Mouse (Mus musculus) adipocyte (in vitro differentiated cells): Measurements from ENCODE around the gene Erc2.
"Not testable (repeated sequence)": the region's sequence is repeated elsewhere in the genome, so short reads cannot be mapped to it uniquely, and the experiment has no call there.

Experiments
- DNase-seq: peaks from one replicate; pipeline ENCODE4 v3.0.0-alpha.2; 2016; ENCODE audit warnings: low spot score

Erc2 gene

DNA sequence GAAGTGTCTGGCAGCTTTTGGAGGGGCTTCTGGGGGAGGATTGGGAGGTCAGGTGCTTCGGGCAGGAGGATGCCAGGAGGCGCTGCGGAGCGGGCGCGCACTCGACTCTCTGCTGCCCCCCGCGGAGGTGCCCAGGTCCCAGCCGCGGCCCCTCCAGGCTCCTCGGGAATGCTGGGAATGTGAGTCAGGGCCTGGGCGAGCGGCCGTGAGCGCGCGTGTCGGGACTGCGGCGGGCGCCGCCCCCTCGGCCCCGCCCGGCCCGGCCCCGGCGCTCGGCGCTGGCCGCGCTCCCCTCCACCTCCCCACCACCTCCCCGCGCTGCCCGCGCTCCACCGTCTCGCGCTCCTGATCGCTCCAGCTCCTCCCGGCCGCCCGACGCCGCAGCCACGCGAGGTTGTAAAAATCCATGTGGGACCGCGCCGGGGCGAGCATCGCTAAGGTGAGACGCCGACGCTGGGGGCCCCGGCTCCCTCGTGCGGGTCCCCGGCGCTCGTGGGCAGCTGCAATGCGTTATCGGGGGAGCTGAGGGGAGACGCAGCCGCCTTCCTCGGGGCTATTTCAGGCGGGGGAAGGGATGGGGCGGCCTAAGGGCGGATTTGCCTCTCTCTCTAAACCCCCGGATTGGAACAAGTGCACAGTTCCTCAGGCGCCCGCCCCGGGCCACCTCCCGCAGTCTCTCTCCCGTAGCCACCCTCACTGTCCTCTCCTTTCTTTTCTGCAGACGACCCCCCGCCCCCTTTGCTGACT is at the start of gene Erc2:
TSS of gene Erc2 (plus strand) at position 253 of the 747 bp plus-strand sequence.
- peak; percentile 12 for DNase-seq

DNA sequence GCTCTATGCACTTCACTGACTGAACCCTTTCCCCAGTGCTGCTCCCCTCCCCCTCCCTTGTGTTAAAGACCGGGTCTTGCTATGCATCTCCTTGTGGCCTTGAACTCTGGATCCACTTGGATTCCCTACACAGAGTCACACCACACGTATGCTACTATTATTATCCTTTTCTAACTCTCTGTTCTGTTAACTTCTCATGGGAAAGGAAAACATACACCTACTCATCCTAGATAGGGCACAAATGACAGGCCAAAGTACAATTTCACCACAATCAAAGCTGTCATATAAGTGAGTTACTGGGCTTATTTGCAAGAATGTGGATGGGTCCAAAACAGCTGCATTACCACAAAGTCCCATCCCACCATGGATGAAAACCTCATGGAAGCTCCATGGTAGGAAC is 43.8 kb upstream of the Erc2 start:
- peak; percentile 34 for DNase-seq

DNA sequence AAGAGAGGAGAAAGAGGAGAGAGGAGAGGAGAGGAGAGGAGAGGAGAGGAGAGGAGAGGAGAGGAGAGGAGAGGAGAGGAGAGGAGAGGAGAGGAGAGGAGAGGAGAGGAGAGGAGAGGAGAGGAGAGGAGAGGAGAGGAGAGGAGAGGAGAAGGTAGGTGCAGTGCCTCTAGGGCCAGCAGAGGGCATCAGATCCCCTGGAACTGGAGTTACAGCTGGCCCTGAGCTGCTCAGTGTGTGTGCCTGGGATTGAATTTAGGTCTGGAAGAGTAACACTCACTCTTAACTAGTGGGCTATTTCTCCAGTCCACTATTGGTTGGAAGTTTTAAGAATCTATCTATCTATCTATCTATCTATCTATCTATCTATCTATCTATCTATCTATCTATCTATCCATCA is 32.6 kb upstream of the Erc2 start:
- DNase-seq, result not testable (repeated sequence)

DNA sequence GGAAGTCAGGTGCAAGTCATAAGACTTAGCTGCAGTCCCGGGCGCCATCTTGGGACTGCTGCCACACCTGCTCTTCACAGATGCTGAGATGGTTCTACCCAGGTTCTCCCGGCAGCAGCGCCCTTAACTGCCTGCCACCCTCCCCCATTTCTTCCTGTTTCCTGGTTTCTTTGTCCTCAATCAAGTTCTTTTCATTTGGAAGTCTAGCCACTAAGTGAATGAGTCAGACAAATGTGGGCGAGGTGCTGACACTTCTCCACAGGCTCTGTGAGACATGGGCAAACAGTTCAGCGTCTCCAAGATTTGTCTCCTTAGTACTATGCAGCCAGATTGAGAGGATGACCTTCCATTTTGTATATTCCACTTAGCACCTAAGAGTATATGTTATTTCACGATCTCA is 30.1 kb upstream of the Erc2 start:
- no peak for DNase-seq

DNA sequence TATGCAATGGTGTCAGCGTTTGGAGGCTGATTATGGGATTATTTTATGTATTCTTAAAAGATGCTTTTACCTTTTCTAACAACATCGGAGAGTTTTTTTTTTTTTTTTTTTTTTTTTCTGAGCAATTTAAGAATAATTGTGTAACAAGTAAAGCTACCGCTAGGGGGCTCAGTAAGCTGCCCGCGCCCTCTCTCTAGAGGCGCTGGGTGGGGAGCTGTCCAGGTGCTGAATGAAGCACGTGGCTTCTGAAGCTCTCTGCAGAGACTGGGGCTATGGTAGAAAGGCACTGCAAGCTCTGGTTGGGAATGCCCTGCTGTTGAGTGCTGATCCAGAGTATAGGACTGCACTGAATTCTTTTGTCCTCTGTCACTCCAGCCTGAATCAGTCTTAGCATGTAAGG is 26.0 kb upstream of the Erc2 start:
- peak; percentile 88 for DNase-seq

DNA sequence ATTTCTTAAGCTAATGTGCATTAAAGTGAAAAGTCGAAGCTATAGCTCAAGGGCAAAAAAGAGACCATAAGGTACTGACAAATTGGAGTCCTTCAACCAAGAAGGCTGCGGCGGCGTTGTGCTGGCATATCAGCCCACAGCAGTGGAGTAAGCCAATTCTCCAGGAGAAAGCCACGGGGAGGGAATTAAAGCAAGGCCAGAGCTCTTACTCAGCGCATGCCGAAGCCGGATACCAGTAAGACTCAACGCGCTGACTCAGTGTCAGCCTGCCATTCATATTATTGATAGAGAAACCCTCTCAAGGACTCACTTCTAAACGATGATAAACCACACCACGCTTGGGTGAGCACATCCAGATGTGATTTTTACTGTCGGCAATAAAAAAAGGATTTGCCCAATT is 20.1 kb upstream of the Erc2 start:
- DNase-seq, result no peak

DNA sequence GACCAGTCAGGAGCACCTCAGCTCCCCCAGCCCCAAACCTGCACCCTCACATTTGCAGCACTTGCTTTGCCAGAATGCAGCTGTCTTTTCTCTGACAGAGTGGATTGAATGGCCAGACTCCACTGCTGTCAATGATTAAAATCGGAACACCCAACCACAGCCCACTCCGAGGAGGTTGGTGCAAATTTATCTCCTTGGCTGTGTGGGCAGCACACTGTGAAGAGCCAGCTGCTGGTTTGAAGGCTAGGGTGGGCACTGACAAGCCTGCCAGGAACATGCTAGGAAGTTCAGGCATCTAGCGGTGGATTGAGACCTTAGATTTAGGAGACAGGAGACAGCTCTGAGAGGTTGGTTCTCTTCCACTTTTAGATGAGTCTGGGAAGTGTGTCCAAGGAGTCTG is 14.8 kb upstream of the Erc2 start:
- no peak for DNase-seq

DNA sequence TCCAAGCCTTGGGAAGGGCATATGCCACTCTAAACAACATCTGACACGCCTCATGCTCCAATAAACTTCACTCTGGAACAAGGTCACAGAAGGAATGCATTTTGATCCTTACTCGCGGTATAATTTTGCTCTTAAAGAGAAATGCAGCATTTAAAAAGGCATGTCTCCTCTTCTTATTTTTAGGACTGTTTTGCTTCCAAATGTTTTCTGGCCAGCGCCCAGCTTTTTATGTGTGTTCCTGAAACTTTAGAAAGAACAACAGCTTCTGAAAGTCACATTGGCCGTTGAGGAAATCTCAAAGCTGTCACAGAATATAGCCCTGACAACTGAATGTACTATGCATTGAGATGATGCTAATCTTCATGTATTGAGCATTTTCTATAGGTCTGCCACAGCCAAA is 8.5 kb upstream of the Erc2 start:
- DNase-seq, result peak; percentile 12

DNA sequence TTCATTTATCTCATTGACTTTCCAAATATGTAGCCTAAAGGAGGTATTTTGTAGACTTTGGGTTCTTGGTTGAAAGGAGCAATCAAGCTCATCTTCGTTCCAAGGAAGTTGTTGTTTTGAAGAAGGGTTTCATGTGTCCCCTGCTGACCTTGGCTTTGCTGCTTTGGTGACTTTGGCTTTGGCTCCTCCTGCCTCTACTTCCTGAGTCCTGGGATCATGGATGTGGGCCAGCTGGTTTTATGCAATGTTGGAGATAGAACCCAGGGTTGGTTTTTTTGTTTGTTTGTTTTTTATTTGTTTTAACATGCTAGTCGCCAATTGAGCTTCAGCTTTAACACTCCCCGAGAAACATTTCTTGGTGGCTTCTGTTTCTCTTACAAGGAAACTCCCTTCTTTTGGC is 4.9 kb upstream of the Erc2 start:
- no peak for DNase-seq

DNA sequence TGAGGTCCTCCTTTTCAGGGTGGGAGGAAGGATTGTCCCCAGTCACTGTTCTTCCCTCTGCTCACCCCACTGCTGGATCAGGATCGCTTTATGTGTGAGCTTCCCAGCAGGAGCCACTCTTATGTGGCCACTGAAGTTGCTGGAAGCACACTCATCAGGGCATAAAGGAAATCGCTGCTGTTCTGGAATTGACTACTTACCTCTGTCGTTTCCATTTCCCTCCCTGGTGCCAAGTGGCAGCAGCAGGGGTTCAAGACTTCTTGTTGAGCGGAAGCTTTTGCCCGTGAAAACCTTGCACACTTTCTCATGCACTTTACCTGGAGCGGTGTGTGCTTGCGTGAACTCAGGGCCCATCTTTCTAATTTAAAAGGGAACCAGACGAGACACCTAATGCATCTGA is 652 bp upstream of the Erc2 start:
- no peak for DNase-seq

DNA sequence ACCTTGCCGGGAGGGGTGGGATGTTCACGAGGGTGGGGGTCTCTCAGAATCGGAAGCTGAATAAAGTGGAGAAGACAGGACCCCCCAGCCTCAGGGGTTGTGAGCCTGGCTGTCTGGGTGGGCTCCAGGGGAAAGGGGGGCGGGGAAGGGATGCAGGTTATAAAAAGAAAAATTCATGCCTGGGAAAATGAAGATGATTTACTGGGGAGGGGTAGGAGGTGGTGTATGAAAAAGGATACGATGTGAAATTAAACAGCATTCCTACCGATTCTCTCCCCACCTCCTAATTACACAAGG is 643 bp downstream of the Erc2 start:
- DNase-seq, result no peak

DNA sequence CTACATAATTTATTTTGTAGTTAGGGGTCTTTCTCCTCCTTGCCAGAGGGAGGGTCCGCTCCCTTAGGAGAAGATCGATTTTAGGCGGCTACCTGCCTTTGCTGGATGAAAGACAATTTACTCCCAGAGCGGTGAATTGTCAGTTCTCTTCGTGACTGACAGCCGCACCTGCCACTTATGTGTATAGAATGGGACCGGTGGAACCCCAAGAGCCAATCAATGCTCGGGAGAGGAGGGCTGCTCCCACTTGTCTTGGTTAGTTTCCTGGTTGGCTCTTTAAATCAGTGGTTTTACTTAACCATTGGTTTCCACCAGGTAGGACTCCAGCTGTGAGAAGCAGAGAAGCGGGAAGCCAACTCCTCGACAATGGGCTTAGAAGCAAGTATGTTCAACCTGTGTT is 1.1 kb downstream of the Erc2 start:
- DNase-seq, result no peak

DNA sequence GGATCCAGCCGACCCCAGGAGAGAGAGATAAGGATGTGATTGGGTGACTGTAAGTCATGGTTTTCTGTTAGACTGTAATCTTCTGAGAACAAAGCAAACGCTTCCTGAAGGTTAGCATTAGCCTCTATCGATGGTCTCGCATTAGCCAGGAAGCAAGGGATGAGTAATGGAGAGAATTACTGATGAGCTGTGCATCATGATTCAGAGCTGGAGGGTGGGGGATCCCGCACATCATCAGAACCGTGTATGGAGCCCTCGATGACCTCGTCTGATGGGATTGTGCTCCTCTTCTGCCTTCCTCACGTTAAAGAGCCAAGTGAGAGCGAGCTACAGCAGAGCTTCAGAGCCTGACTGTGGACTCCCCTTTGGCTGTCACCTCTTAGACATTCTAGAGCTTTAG is 6.5 kb downstream of the Erc2 start:
- no peak for DNase-seq

DNA sequence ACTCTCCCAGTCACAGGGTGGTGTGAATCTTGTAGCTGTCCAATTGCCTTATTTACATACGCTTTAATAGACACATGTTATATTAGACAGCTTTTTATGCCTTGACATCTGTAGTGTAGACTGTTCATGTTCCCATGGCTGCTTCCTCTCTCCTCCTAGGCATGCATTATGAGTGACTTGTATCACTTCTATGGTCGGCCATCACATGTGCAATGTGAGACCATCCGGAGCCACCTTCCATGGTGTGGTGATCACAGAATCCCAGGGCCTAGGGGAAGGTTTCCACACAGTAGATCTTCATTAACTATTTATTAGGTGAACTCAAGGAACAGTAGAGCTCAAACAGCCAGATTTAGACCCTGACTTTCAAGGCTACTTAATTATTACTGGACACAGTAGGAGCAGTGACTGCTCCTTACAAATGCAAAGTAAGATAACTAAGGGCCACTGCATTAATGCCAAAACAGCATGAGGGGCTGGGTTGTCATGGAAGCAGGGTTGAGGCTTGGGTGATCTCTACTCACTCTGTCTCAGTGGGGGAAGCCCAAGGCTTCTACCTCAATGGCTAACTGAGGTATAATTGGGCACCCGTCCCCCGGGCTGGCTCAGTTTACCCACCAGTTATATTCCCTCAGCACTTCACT is 7.3 kb downstream of the Erc2 start:
- DNase-seq, result no peak

DNA sequence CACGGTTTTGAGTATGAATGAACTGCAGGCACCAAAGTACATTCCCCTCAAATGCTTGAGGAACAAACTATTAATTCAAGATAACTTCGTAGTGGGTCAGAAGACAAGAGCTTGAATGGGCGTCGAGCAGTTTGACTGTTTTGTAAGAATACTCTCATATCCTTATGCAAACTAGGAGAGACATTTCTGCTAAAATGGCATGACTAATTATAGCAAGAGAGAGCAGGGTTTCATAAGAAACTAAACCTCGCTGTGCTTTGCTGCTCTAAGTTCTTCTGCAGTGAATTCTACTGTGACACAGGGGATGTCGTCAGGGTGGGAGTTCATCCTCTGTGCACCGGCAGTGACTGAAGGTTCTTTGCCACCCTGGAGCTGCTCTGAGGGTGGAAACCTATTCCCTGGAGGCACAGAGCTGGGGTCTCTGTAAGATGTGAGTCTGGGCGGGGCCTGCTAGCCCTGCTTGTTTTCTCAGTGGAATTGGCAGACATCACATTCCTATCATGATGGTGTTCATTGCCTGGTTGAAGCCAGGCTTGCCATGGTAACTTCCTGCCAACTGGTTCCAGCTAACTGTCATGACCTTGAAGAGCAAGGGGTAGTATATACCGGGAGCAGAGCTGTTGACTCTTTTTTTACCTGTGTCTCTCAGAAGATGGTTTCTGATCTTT is 8.9 kb downstream of the Erc2 start:
- no peak for DNase-seq

DNA sequence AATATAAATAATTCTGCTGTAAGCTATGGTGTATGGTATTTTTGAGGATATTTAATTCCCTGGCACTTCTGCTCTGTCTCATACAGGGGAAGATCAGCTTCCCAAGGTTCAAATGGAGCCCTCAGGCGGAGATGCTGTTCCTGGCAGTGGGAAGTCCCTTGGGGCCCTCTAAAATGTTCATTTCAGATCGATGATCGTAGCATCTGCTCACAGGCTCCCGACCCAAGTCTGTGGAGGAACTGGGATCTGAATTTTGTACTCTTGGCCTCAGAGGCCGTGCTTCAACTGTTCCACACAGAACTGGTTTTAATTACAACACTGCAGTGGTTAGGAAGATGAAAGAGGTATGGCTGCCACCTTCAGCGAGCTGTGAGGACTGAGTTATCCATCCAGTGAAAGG is 12.5 kb downstream of the Erc2 start:
- DNase-seq, result no peak

DNA sequence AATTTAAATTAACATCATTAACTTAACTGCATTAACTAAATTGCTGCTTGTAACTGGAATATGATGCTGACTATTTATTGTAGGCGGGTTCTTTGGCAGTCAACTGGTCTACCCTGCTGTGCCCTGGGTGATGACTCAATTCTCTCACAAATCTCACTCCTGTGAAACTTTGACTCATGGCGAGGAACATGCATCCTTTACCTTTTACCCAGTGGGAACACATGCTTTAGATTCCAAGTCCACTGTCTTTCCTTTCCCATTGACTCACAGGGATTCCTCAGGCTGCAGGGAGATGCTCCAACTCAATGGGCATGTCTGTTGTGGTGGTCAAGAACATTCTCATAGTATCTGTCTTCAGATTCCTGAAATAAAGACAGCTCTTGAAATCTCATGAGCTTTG is 14.3 kb downstream of the Erc2 start:
- no peak for DNase-seq

DNA sequence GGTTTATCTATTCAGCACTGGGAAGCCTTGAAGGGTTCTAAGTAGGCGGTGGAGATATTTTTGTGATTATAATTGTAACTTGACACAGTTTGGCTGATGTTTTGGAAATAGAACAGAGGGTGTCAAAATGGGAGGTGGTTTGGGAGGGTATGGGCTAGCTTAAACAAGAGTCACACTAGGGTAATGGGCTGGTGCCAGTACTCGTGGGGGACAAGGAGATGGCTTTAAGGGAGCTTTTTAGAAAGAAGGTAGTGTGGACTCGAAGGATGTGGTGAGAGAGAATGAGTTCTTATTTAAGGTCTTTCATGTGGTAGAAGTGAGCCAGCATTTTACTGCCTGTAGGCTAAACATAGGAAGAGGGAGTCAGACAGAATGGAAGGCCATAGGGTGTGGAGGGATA is 19.2 kb downstream of the Erc2 start:
- DNase-seq, result no peak

DNA sequence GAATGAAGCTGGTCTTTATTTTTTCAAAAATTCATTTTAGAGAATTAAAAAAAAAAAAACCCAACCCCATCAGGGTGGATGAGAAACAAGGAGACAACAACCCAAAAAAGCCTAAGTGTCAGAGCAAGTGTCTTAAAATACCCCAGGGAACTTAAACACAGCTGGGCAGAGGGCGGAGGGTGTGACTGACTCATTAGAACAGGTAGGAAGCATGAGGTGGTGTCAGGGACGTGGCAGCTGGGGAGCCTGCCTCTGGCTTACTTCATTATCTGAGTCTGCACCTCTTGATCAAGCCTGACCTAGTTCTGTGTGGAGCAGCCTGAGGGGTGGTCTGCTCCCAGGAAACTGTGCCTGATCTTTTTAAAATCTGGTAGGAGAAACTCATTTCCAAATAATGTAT is 20.8 kb downstream of the Erc2 start:
- no peak for DNase-seq

DNA sequence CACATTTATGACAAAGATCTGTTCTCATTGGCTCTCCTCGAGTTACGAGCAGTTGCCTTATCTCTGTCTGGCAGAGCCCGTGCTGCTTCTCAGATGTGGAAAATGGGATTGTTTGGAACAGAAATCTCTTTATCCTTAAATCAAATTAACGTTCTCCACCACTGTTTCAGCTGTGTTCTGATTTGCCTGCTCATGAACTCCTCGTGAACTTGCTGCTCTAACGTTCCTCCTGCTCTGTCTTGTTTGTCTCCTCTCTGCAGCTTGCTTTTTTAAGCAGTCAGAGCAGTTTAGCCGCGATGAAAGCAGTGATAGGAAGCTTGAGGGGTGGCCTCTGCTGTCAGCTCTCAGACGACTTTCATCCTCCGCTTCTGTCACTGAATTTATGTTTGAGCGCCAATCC is 32.4 kb downstream of the Erc2 start:
- no peak for DNase-seq

DNA sequence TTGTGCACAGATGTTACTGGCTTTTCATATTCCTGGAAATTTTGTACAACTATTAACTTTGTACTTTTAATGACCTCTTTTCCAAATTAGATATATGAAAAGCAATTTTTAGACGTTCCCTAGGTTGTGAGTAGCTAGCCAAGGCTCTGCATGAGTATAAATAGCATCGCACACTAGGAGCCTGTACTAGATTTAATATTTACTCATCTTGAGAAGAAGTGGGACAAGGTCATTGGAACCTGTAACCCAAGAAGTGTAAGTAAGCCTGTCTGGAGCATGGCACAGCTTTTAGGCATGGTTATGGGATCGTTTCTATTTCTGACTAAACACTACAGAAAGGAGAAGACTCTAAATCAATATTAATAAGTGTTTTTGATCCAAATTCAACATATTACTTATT is 36.4 kb downstream of the Erc2 start:
- DNase-seq, result no peak

DNA sequence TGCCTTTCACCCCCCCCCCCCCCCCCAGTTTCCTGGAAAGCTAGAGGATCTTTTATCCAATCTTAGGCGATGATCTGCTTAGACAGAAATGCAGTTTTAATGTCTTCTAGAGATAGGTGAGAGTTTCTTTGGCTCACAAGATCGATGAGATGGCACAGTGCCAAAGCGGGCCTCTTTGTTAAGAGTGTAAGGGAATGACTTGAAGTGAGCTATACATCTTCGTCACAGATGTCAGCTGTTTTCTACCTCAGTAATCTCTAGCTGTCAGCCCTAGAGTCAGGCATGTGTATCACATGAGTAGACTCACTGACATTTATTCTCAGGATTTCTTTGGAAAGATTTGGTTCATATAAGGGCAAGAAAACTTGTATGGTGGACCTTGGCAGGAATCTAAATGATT is 39.2 kb downstream of the Erc2 start:
- no peak for DNase-seq

DNA sequence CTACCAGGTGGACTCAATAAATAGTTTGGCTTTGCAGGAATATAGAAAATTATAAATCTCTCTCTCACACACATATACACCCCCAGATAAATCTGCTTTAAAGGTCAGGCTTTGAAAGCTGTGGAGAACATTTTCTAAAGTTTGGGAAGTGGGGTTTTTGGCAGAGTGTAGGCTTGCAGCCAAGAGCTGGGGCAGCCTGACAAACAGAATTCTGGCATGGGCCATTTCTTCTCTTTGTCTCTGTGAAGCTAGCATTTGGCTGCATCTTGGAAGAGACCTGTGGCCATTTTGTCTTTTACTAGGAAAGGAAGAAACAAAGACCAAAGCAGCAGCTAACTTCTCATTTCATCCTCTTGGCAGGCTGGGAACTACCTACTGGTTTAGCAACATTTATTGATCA is 40.0 kb downstream of the Erc2 start:
- DNase-seq, result peak; percentile 11
